Mouse (Mus musculus): ENCODE results near the gene Zbtb32.

GRCm38 (mm10) chr7:30600651-30601050 lies 1.9 kb upstream of the Zbtb32 start:
- TF ChIP-seq POLR2A (IDR thresholded peaks at IDR 0.05; ENCODE audit: borderline replicate concordance, extremely low read depth, low read depth, low read length): no peak
- no peak for TF ChIP-seq CTCF (IDR thresholded peaks at IDR 0.05; ENCODE audit: insufficient read depth, low read length)

All from lung, adult 2 months (tissue).